Mouse (Mus musculus): ENCODE results near the gene 2300009A05Rik.

2300009A05Rik gene

DNA sequence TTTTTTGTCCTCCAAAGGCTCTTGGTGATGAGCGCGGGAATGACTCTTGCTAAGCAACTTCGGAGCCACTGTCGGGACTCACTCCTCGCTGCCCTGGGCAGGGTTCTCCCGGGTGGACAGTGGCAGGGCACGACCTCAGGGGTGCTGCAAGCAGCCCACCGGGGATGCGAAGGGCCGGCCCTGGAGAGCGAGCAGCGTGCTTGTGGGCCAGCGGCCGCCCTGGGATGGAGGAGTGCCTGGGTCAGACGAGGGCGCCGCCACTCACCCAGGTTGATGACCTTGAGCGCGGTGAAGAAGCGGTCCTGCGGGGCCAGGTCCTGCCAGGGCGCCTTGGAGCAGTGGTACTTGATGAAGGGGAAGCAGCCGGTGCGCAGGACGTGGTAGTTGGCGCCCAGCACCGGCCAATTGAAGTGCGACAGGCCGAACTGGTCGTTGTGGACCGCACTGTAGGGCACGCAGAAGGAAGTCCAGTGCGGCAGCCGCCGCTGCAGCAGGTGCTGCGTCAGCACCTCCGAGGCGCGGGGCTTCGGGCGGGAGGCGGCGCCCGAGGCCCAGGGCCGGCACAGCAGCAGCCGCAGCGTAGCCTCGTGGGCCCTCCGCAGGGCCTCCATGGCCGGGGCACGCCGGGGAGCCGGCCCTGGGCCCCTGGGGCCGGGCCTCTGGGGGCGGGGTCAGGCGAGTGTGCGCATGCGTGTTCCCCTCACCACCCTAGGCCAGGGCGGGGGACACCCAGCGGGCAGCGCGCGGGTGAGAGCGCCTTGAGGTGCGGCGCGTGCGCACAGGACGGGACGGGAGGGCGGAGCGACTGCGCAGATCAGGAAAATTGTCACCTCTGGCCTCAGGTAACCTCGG, at the start of gene 2300009A05Rik:
Gene 2300009A05Rik, minus strand, starts transcription at position 636 of the 852 bp plus-strand sequence.
- in situ Hi-C loops (cut with MboI, MseI) = loop anchor here in 1 of 2 experiments (10.0 kb wide), 1 partner anchor 584 kb away; the partner anchor contains the start of gene Fem1b

DNA sequence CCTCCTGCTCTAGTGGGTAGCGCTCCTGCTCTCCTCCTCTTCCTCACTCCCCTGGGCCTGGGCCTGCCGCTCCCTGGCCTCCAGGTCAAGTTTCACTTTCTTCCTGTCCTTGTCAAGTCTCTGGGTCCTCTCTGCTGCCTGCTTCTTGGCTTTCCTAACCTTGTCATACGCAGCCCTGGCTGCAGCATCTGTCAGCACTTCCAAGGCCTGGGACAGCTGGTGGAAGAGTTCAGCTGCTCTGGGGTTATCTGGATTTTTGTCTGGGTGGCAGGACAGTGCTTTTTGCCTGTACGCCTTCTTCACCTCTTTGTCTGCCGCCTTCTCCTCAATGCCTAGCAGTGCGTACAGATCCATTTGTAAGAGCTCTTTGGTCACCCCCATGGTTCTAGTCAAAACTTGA, 44.6 kb upstream of the 2300009A05Rik start:
- in situ Hi-C loops (cut with MboI, MseI) = no loop called here

DNA sequence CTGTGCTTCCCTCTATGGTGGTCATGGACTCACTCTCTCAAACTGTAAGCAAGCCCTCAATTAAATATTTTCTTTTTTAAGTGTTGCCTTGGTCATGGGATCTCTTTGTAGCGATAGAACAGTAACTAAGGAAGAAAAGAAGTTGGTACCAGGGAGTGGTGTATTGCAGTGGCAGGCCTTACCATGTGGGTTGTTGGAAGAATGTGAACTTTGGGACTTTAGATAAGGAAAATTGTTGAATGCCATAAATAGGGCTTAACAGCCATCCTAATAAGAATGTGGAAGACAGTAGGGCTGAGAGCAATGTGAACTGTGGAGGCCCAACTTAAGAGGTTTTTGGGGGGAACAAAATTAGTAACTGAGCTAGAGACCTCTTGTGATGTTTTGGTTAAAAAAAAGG, 31.6 kb upstream of the 2300009A05Rik start:
- in situ Hi-C loops (cut with MboI, MseI) = no loop called here

DNA sequence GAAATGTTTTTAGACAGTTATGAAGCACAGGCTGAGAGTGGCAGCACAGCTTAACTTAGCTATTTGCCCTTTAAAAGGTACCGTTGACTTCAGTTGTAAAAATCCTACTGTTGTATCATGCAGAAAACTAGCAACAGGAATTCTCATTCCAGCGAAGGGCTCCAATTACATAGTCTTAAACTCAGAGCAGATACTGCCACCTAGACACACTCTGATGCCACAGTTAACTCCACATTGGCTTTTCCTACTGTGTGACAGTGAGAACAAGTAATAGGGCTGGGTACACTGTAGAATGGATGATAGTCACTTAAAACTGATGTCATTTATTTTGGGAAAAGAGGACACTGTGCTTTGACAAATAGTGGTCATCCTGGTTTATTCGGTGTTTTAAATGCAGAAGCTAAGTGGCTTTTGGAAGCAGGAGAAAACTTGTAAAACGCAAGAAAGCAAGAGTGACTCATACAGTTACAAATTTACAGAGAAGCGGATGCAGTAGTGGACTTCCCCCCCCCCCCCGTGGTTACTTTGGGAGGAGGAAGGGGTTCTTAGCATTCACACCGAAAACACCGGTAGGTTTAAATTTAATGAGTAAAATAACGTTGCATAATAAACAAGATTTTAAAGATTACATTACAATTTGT, 22.2 kb upstream of the 2300009A05Rik start:
- in situ Hi-C loops (cut with MboI, MseI) = no loop called here

DNA sequence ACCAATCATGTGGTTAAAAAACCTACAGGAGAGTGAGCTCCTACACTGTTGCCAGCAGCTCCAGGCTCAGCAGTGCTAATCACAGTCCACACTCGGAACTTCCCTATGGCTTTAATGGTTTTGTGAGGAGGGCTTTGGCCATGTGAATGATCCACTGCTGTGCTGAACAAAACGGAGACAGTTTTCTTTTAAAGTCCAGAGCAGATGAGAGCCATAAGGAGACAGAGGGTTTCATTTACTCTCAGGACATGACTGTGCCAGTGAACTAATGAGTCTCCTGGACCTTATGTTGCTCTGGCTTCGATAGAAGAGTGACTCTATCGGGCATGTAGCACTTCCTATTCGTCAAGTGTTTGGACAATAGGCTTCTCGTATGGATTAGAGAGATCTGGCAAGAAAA, 21.4 kb upstream of the 2300009A05Rik start:
- in situ Hi-C loops (cut with MboI, MseI) = no loop called here

DNA sequence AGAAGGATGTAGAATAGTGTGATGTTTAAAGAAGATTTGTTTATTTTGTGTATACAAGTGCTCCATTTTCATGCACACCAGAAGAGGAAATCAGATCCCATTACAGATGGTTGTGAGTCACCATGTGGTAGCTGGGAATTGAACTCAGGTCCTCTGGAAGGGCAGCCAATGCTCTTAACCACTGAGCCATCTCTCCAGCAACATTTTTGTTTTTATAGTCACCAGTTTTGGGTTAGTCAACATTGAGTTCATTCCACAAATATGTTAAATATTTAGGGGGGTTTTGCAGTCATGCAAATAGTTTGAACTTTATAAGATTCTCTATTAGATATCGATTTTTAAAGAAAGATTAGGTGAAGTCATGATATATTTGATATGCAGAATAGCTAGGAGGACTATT, 1.1 kb upstream of the 2300009A05Rik start:
- in situ Hi-C loops (cut with MboI, MseI) = no loop called here

DNA sequence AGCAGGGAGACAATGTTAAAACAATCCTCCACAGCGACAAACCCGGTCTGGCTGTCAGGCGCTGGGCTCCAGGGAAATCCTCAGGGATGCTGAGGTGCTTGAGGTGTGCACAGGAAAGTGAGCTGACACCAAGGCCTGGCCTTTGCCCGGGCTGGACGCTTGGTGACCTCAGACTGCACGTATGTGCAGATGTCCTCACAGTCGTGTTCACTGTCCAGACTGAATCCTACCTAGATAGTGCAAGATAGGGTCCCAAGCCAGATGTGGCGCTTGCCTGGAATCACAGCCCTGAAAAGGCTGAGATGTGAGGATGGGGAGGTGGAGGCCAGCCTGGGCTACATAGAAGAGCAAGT, 393 bp upstream of the 2300009A05Rik start:
- in situ Hi-C loops (cut with MboI, MseI) = loop anchor here in 1 of 2 experiments (10.0 kb wide), 1 partner anchor 585 kb away; the partner anchor contains the start of gene Fem1b

DNA sequence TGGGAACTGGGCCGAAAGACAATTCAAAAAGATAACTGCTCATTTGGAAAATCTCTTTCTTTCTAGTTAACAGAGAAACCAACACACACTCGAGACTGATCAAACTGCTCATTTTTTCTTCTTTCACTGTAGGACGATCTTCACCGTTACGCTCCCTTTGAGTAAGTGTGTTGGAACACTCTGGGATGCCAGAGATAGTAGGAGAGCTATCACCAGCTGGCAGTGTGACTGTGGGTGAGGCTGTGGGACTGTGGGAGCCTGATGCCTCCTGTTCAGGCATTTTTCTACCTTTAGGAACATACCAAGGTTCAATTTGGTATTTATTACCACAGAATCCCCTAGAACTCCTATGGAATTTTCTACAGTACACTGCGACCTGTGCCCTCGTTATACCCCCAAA, 3.4 kb downstream of the 2300009A05Rik start:
- in situ Hi-C loops (cut with MboI, MseI) = loop anchor here in 1 of 2 experiments (10.0 kb wide), 1 partner anchor 581 kb away; the partner anchor contains the start of gene Fem1b

DNA sequence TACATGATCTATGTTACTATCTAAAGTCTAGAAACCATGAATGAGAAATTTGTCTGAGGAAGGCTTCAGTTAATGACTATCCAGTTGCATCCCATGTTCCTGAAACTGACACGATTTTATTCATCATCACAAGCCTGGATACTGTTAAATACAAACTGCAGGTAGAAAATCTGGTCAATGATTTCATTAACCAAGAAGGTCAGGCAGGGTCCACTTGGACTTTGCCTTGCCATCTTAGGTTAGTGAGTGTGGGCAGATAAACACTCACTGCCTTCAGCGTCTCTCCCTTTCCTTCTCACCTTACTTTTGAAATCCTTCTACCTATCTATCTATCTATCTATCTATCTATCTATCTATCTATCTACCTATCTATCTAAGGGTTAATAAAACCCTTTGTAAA, 7.7 kb downstream of the 2300009A05Rik start:
- in situ Hi-C loops (cut with MboI, MseI) = loop anchor here in 1 of 2 experiments (10.0 kb wide), 1 partner anchor 577 kb away; the partner anchor contains the start of gene Fem1b

DNA sequence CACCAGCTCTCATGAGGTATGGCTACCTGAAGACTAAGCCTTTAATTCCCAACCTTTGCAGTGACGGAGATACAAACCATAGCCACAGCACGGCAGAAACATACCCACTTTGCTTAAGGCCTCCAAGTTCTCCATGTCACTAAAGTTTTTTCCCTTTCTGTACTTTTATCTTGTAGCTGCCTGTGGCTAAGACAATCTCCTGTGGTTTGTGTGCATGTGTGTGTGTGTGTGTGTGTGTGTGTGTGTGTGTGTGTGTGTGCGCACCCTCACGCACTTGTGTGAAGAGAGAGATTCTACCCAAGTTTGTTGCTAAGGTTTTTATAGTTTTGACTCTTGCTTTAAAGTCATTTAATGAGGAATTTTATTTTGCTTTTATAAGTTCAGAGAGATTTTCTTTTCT, 16.3 kb downstream of the 2300009A05Rik start:
- in situ Hi-C loops (cut with MboI, MseI) = loop anchor here in 1 of 2 experiments (10.0 kb wide), 1 partner anchor 312 kb away; no protein-coding TSS in a partner anchor

DNA sequence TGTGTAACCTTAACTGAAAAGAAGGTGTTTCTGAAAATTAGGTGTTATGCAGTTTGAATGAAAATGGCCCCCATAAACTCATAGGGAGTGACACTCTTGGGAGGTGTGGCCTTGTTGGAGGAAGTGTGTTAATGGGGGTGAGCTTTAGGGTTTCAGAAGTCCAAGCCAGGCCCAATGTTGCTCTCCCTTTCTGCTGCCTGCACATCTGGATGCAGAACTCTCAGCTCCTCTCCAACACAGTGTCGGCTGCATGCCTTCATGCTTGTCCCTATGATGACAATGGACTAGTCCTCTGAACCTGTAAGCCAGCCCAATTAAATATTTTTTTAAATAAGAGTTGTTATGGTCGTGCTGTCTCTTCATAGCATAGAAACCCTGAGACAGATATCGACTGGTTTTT, 18.7 kb downstream of the 2300009A05Rik start:
- in situ Hi-C loops (cut with MboI, MseI) = loop anchor here in 1 of 2 experiments (10.0 kb wide), 1 partner anchor 314 kb away; no protein-coding TSS in a partner anchor

DNA sequence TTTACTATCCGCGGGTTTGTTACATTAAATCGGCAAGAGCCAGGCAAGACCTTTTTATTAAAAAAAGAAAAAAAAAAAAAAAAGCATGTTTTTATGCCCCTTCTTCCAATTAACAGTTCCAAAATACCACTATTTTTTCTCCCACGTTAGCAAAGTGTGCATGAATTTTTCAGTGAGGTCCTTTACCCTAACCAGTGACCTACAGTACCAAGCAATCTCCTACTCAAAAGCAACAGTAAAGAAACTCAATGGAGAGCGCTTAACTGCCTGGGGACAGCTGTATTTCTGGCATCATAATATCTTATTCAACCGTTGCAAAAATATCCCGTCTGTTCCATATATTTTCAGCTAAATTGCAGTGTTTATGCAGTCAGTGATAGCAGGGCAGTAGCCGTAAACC, 20.9 kb downstream of the 2300009A05Rik start:
- in situ Hi-C loops (cut with MboI, MseI) = no loop called here

DNA sequence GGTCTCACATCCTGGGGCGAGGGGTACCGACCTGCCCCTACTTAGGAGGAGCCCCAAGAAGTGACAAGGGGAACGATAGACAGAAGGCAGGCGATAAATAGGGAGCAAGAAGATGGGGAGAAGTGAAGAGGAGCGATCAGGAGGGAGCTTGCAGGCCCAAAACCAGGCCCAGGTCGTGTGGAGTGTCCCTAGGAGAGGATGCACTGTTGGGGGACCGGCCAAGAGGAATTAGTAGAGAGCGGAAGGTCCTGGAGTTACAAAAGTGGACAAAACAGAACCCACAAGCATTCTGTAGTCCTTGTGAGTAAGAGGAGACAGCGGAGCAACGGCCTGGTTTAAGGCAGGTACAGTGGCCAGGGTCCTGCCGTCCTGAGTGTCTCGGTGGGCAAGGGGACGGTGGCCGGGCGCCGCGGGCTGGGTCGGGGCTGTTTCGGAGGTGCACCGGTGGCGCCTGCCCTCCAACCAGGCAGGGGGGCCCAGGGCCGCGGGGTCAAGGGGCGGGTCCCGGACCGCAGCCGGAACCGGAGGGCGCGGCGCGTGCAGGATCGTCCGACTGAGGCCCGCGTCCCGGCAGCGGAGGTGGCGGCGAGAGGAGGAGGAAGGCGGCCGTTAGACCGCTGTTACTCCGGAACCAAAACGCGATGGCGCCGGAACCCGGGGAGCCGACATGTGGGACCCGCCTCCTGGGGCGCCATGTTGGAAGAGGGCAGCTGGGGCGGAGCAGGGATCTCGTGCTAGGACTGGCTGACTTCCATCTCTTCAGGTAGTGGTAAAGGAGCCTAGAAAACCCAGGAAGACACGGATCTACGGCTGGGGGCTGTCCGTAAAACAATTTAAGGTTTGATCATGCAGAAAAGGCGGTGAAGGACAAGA, 21.5 kb downstream of the 2300009A05Rik start, which contains the start of gene Map2k5:
Gene Map2k5, minus strand, starts transcription at position 633 of the 873 bp plus-strand sequence.
- in situ Hi-C loops (cut with MboI, MseI) = no loop called here

DNA sequence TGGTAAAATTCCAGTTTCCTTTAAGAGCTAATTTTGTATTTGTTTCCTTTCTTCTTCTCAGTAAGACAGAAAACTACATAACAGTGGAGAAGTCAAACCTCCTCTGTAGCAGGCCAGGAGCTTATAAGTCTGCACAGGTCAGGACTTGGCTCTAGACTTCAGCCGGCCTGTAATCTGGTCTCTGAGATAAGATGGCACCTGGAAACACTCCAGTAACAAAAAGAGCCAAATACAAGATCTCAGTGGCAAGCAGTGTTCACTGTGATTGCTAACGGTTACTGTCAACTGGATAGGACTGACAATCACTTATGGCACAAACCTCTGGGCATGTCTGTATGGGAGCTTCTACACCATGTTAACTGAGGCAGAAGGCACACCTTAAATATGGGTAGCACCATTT, 25.7 kb downstream of the 2300009A05Rik start:
- in situ Hi-C loops (cut with MboI, MseI) = no loop called here

DNA sequence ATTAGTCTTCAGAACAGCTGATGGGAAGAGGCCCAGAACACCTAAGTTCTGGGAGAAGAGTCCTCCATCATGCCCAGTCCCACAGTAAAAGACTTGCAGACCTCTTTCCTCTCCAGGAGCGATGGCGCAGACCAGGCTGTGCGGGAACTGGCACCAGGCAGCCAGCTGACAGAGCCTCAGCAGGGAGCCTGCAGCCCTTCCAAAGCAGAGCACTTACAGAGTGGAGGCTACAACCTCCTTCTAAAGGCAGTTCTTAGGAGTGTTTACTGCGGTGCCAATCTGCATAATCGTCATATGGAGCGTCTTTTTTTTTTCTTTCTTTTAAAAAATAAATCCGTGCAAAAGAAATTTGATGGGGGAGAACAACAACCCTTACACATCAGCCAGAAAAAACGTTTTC, 26.5 kb downstream of the 2300009A05Rik start:
- in situ Hi-C loops (cut with MboI, MseI) = no loop called here

DNA sequence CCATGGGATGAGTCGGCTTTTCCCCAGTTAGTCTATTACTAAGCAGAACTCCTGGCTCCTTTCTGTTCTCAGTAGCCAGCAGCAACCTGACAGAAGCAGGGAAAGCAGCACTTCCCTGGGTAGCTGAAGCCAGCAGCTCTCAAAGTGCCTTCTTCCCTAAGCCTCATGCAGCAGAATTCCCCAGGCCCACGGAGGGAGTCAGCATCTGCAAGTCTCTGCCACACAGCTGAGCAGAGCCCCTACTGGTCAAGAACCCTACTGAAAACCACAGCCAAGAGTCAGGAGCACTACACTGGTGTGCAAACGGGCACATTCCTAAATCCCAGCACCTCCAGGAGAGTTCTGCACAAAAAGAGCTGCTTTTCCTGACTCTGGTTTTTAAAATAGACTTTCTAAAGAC, 38.6 kb downstream of the 2300009A05Rik start:
- in situ Hi-C loops (cut with MboI, MseI) = loop anchor here in 1 of 2 experiments (10.0 kb wide), 1 partner anchor 1814 kb away; no protein-coding TSS in a partner anchor

DNA sequence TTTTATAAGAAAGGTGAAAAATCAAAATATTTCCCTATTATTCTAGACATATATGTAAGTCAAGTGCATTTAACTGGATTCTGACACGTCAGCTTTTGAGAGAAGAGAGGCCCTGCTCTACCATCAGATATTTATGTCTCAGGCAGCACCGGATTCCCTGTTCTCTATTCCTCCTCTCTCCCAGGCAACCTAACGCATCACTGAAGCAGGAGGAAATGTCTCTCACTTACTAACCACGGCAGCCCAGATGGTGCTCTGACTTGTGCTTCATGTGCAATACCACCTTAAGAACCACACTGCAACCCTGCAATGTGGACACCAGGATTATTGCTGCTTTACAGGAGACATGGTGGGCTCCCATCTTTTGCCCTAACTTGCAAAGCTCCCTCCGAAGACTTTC, 40.0 kb downstream of the 2300009A05Rik start:
- in situ Hi-C loops (cut with MboI, MseI) = no loop called here

DNA sequence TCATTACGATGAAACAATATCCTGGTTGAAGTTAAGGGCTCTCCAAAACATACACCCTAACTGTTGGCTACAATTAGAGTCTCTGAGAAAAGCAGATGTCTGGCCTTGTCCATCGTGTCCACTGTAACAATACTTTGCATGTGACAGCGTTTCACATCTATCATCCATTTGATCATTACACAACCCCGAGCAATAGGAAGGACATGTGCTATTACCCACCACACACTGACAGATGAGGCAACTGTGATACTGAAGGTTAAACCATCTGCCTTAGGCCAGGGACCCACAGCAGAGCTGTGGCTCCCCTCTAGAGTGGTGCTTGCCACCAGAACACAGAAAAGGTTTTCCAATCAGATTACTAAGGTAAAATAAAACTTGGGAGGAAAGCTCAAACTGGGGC, 42.3 kb downstream of the 2300009A05Rik start:
- in situ Hi-C loops (cut with MboI, MseI) = no loop called here

DNA sequence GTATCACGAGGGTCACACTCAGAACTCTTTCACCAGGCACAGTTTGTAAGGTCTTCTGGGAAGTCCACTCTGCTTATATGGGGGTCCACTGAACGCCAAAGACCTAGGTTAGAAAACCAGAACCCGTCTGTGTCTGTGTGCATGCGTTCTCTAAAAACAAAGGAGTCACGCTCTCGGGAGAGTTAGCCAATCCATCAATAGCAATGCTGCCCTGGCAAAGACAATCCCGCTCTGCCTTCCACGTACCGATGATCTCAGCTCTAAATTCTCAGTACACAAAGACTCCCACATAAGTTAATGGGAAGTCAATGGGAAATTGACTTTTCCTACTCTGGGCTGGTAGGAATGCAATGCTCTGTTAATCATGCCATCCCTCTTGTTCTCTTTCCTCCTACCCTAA, 42.8 kb downstream of the 2300009A05Rik start:
- in situ Hi-C loops (cut with MboI, MseI) = no loop called here

DNA sequence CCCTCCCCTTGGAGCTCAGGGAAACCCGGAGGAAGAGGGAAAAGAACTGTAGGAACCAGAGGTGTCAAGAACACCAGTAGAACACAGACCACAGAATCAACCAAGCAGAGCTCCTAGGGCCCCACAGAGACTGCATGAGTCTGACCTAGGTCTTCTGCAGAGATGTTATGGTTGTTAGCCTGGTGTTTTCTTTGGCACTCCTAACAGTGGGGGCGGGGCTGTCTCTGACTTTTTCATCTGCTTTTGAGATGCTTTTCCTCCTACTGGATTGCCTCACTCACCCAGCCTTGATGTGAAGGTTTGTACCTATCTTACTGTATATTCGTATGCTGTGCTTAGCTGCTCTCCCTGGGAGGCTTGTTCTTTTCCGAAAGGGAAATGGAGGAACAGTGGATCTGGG, 44.9 kb downstream of the 2300009A05Rik start:
- in situ Hi-C loops (cut with MboI, MseI) = no loop called here

DNA sequence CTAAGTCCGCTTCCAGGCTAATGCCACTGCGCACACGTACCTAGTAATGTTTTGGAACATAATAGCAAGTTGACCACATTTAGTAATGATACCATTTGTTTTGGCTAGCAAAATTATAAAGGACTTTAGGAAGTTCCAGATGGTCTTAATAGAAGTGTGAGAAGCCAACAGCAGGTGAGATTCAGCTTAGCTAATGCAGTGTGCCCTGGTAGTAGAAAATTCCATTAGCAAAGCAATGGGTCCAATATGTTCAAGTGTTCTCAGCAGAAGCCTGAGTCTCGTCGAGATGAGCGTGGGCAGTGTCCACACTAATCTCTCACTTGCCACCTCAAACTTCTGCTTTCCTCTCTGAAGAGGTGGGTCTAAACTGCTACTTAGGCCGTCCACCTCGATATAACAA, 49.0 kb downstream of the 2300009A05Rik start:
- in situ Hi-C loops (cut with MboI, MseI) = no loop called here

All from T-helper 17 cell (primary cell).